16 mouse cellular contexts compared by ENCODE assay signal in the genomic region with DNA sequence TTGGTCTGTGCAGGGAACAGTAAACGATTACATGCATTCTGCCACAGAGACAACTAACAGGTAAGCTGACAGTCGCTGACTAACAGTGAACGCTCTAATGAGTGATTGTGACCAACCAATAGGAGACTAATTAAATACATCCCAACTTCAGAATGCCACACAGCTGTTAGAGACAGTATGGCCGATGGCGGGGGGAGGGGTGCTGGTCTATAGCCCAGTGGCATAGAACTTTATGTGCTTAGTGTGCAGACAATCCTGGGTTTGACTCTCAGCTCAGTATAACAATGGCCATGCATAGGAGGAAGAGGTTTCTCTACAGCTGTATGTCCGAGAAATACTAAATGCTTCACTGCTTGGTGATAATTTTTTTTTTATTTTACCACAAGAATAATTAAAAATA. TPM values are rescaled to one million over a fixed set of nuclear protein-coding genes. Genes with fewer than 3 reads are reported as not detected.
A peak's percentile ranks its signal among the peaks of the same experiment; 100 is the strongest.
DNase-seq lines count a peak whose midpoint lies in the region; ATAC-seq and TF ChIP-seq lines count a peak whose summit lies in the region.
"Had no signal": no experiment of that assay in that cellular context is flagged by ENCODE, and none has a peak within 500 bp of the region (broad histone marks: within the 10 kb centered on the region; RNA-seq: fewer than 3 reads in every experiment).

No protein-coding gene starts in this region.

- H3K36me3 ChIP-seq in hindbrain, embryonic 14.5 days (replicated peaks; ENCODE audit: control insufficient read depth, insufficient read depth) = no peaks in the 10 kb centered on the region
- H3K36me3 ChIP-seq in hindbrain, embryonic 10.5 days = 0 out of 2 replicates have a peak, but pooled peaks cover 8% of the 10 kb centered on the region
- peaks cover 2% of the 10 kb centered on the region; the same call in 1 of the 2 replicates for H3K36me3 ChIP-seq in lung, embryonic 14.5 days (ENCODE audit: insufficient read depth)
- no peaks in the 10 kb centered on the region for H3K36me3 ChIP-seq in embryonic facial prominence, embryonic 11.5 days (replicated peaks; ENCODE audit: control insufficient read depth, insufficient read depth, low read depth, low read length)
- no peaks in the 10 kb centered on the region; the same call in 1 of the 2 replicates for H3K36me3 ChIP-seq in limb, embryonic 12.5 days
- H3K36me3 ChIP-seq: forebrain, embryonic 15.5 days; G1E; liver, embryonic 12.5 days; lung, embryonic 15.5 days; midbrain, embryonic 15.5 days had no signal

- H3K9ac ChIP-seq in hindbrain, embryonic 14.5 days = no peak overlapping the region
- H3K9ac ChIP-seq in lung, embryonic 14.5 days = no peak overlapping the region
- no peak overlapping the region for H3K9ac ChIP-seq in embryonic facial prominence, embryonic 11.5 days (replicated peaks; ENCODE audit: low read length)
- H3K9ac ChIP-seq in limb, embryonic 12.5 days (replicated peaks) = no peak overlapping the region
- H3K9ac ChIP-seq: forebrain, embryonic 15.5 days; liver, embryonic 12.5 days; lung, embryonic 15.5 days; midbrain, embryonic 15.5 days had no signal

- H3K27me3 ChIP-seq in hindbrain, embryonic 14.5 days (ENCODE audit: control insufficient read depth, insufficient read depth, low read length) = no peaks in the 10 kb centered on the region
- no peaks in the 10 kb centered on the region for H3K27me3 ChIP-seq in hindbrain, embryonic 10.5 days (ENCODE audit: insufficient read depth, poor library complexity, severe bottlenecking)
- no peaks in the 10 kb centered on the region for H3K27me3 ChIP-seq in lung, embryonic 14.5 days (ENCODE audit: insufficient read depth, low read length)
- no peaks in the 10 kb centered on the region for H3K27me3 ChIP-seq in embryonic facial prominence, embryonic 11.5 days (ENCODE audit: control insufficient read depth, insufficient read depth, low read length)
- H3K27me3 ChIP-seq in limb, embryonic 12.5 days = no peaks in the 10 kb centered on the region
- H3K27me3 ChIP-seq: forebrain, embryonic 15.5 days; liver, embryonic 12.5 days; lung, embryonic 15.5 days; midbrain, embryonic 15.5 days had no signal

- TF ChIP-seq CTCF in lung, embryonic 14.5 days (IDR thresholded peaks at IDR 0.05; ENCODE audit: low read depth) = no peak

- no peak for DNase-seq in hindbrain, embryonic 14.5 days (ENCODE audit: low spot score)
- DNase-seq in hindbrain, embryonic 10.5 days (ENCODE audit: low spot score) = no peak
- no peak for DNase-seq in lung, embryonic 14.5 days
- DNase-seq in lung, postnatal 36 days = no peak
- DNase-seq in embryonic facial prominence, embryonic 11.5 days (ENCODE audit: low spot score) = peak; percentile 51
- no peak for DNase-seq in urinary bladder, postnatal 14 days (ENCODE audit: low spot score)
- DNase-seq: cerebellum, adult 9-10 months; thymus, postnatal 36 days had no signal

- H3K4me3 ChIP-seq in hindbrain, embryonic 14.5 days (replicated peaks; ENCODE audit: low read length) = no peak overlapping the region
- H3K4me3 ChIP-seq in hindbrain, embryonic 10.5 days = no peak overlapping the region
- no peak overlapping the region for H3K4me3 ChIP-seq in lung, embryonic 14.5 days (ENCODE audit: low read depth, low read length)
- H3K4me3 ChIP-seq in embryonic facial prominence, embryonic 11.5 days (ENCODE audit: low read depth, low read length) = no peak overlapping the region
- H3K4me3 ChIP-seq in limb, embryonic 12.5 days (replicated peaks) = no peak overlapping the region
- H3K4me3 ChIP-seq: erythroblast, embryonic 14.5 days; forebrain, embryonic 15.5 days; liver, embryonic 12.5 days; lung, embryonic 15.5 days; midbrain, embryonic 15.5 days had no signal

- peaks cover 4% of the 10 kb centered on the region; the same call in 1 of the 2 replicates for H3K4me1 ChIP-seq in hindbrain, embryonic 14.5 days (replicated peaks; ENCODE audit: control insufficient read depth, insufficient read depth, low read length)
- H3K4me1 ChIP-seq in hindbrain, embryonic 10.5 days (replicated peaks) = peaks cover 27% of the 10 kb centered on the region
- H3K4me1 ChIP-seq in lung, embryonic 14.5 days (ENCODE audit: insufficient read depth) = peaks cover 13% of the 10 kb centered on the region
- H3K4me1 ChIP-seq in embryonic facial prominence, embryonic 11.5 days (ENCODE audit: control insufficient read depth, insufficient read depth, low read length) = no peaks in the 10 kb centered on the region; the same call in 1 of the 2 replicates
- H3K4me1 ChIP-seq in limb, embryonic 12.5 days (replicated peaks) = peaks cover 50% of the 10 kb centered on the region
- H3K4me1 ChIP-seq: forebrain, embryonic 15.5 days; midbrain, embryonic 15.5 days had no signal

- 0 out of 2 replicates have a peak overlapping the region, but pooled peaks have one; percentile 20 for H3K27ac ChIP-seq in hindbrain, embryonic 14.5 days
- H3K27ac ChIP-seq in hindbrain, embryonic 10.5 days = no peak overlapping the region
- peak overlapping the region; percentile 22; the same call in 1 of the 2 replicates for H3K27ac ChIP-seq in lung, embryonic 14.5 days (ENCODE audit: low read depth)
- no peak overlapping the region for H3K27ac ChIP-seq in embryonic facial prominence, embryonic 11.5 days (replicated peaks; ENCODE audit: low read depth, low read length)
- peak overlapping the region; percentile 68 for H3K27ac ChIP-seq in limb, embryonic 12.5 days
- H3K27ac ChIP-seq: forebrain, embryonic 15.5 days; liver, embryonic 12.5 days; midbrain, embryonic 15.5 days had no signal

- 70% methylated on average over 6 of the region's 6 CpGs for WGBS in hindbrain, embryonic 14.5 days
- WGBS in hindbrain, embryonic 10.5 days = 71% methylated on average over 6 of the region's 6 CpGs
- 63% methylated on average over 6 of the region's 6 CpGs for WGBS in lung, embryonic 14.5 days
- WGBS in embryonic facial prominence, embryonic 11.5 days = 49% methylated on average over 6 of the region's 6 CpGs
- 30% methylated on average over 6 of the region's 6 CpGs for WGBS in limb, embryonic 12.5 days

- no peak overlapping the region for H3K4me2 ChIP-seq in hindbrain, embryonic 14.5 days (replicated peaks)
- no peak overlapping the region for H3K4me2 ChIP-seq in lung, embryonic 14.5 days
- no peak overlapping the region for H3K4me2 ChIP-seq in embryonic facial prominence, embryonic 11.5 days (ENCODE audit: low read depth, low read length)
- H3K4me2 ChIP-seq in limb, embryonic 12.5 days = peak overlapping the region; percentile 17; the same call in 1 of the 2 replicates
- H3K4me2 ChIP-seq: forebrain, embryonic 15.5 days; liver, embryonic 12.5 days; midbrain, embryonic 15.5 days had no signal

- no peak for ATAC-seq in hindbrain, embryonic 14.5 days (ENCODE audit: low FRiP score)
- ATAC-seq in lung, embryonic 14.5 days (ENCODE audit: insufficient read depth) = 0 out of 2 replicates have a peak, but pooled peaks have one; percentile 47
- no peak for ATAC-seq in embryonic facial prominence, embryonic 11.5 days (replicated peaks; ENCODE audit: insufficient number of reproducible peaks, low FRiP score, low TSS enrichment, low read depth)
- no peak for ATAC-seq in limb, embryonic 12.5 days (ENCODE audit: insufficient number of reproducible peaks, insufficient read depth, low FRiP score, low TSS enrichment, low read depth)
- ATAC-seq: CD4-positive, CD25-positive, alpha-beta regulatory T cell, adult 4 months; forebrain, embryonic 15.5 days; midbrain, embryonic 15.5 days had no signal

- no peaks in the 10 kb centered on the region for H3K9me3 ChIP-seq in hindbrain, embryonic 14.5 days (ENCODE audit: control insufficient read depth, low read length)
- H3K9me3 ChIP-seq in hindbrain, embryonic 10.5 days = no peaks in the 10 kb centered on the region
- H3K9me3 ChIP-seq in lung, embryonic 14.5 days (ENCODE audit: low read depth, low read length) = no peaks in the 10 kb centered on the region
- no peaks in the 10 kb centered on the region for H3K9me3 ChIP-seq in embryonic facial prominence, embryonic 11.5 days (replicated peaks; ENCODE audit: control insufficient read depth, low read length)
- H3K9me3 ChIP-seq in limb, embryonic 12.5 days = no peaks in the 10 kb centered on the region
- H3K9me3 ChIP-seq: forebrain, embryonic 15.5 days; G1E; liver, embryonic 12.5 days; lung, embryonic 15.5 days; midbrain, embryonic 15.5 days had no signal

RNA-seq across cellular contexts. Expression of gene Wipf1, which starts 7.2 kb away (rescaled TPM):
- polyA plus RNA-seq in hindbrain, embryonic 14.5 days (2014; fragmentation: Nextera tagmentation; extraction: Ambion mirVana) = 3.8 and 3.9 TPM in 2 replicates
- polyA plus RNA-seq in hindbrain, embryonic 10.5 days (2016; fragmentation: Nextera tagmentation; extraction: Ambion mirVana) = 8.6 TPM in 2 replicates
- 14.8 and 15.8 TPM in 2 replicates for polyA plus RNA-seq in lung, embryonic 14.5 days (2014; fragmentation: Nextera tagmentation; extraction: Ambion mirVana)
- polyA plus RNA-seq in embryonic facial prominence, embryonic 11.5 days (2014; fragmentation: Nextera tagmentation; extraction: Ambion mirVana) = 15.9 and 17.5 TPM in 2 replicates
- polyA plus RNA-seq in limb, embryonic 12.5 days (2016; fragmentation: Nextera tagmentation; extraction: Ambion mirVana) = 16.1 and 17.7 TPM in 2 replicates

RNA-seq across cellular contexts. Expression of gene Chrna1, which starts 57.8 kb away (rescaled TPM):
- 0.18 and 0.32 TPM in 2 replicates for polyA plus RNA-seq in hindbrain, embryonic 14.5 days (2014; fragmentation: Nextera tagmentation; extraction: Ambion mirVana)
- polyA plus RNA-seq in hindbrain, embryonic 10.5 days (2016; fragmentation: Nextera tagmentation; extraction: Ambion mirVana) = 0.69 and 1.00 TPM in 2 replicates
- polyA plus RNA-seq in lung, embryonic 14.5 days (2014; fragmentation: Nextera tagmentation; extraction: Ambion mirVana) = 0.05 and 0.26 TPM in 2 replicates
- 0.88 and 1.2 TPM in 2 replicates for polyA plus RNA-seq in embryonic facial prominence, embryonic 11.5 days (2014; fragmentation: Nextera tagmentation; extraction: Ambion mirVana)
- 7.9 and 8.6 TPM in 2 replicates for polyA plus RNA-seq in limb, embryonic 12.5 days (2016; fragmentation: Nextera tagmentation; extraction: Ambion mirVana)
- polyA plus RNA-seq: CD4-positive, CD25-positive, alpha-beta regulatory T cell, adult 4 months; erythroblast, embryonic 14.5 days; G1E had no signal

Comparison
In these comparisons a context has a peak if more than half of its experiments do, and no peak if none do; other contexts are left out.
1. H3K27ac ChIP-seq: peak in hindbrain, embryonic 14.5 days (single experiment), lung, embryonic 14.5 days (single experiment) and limb, embryonic 12.5 days (single experiment); none in hindbrain, embryonic 10.5 days (single experiment) and embryonic facial prominence, embryonic 11.5 days (single experiment).